ENCODE assay signal across 9 mouse cellular contexts in the genomic region with DNA sequence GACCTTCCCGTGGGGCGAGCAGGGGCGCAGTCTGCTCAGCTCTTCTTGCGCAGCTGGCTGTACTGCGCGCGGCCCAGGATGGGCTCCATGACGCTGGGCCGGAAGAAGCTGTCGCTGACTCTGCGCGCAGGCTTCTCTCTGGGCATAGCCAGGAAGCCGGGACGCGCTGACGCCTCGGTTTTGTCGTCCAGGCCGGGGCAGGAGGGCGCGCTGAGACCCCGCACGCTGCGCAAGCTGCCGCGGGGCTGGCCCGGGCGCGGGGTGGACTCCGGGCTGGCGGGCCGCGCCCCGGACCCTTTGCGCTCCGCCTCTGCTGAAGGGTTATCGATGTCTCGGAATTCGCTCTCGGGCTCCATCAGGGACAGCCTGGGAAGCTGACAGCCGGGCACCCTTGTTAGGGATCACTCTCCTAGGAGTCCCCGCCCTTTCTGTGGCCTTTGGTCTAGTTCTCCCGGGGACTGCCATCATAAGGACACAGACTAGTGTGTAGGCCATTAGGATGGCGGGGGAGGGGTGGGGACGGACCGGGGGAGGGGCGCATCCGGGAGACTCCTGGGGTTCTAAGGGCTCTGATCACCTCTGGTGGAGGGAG. TPM values are rescaled to one million over a fixed set of nuclear protein-coding genes. Genes with fewer than 3 reads are reported as not detected.
DNase-seq lines count a peak whose midpoint lies in the region; ATAC-seq lines count a peak whose summit lies in the region.
"Had no signal": no experiment of that assay in that cellular context is flagged by ENCODE, and none has a peak within 500 bp of the region (broad histone marks: within the 10 kb centered on the region; RNA-seq: fewer than 3 reads in every experiment).

No protein-coding gene starts in this region.

- intact Hi-C loops in heart, postnatal 25 days (cut with DNase I) = no loop called here
- intact Hi-C loops in left cerebral cortex, postnatal 14 days (cut with DNase I) = loop anchor here (5.0 to 10.0 kb wide), 2 partner anchors 59 to 227 kb away; a partner anchor contains a TSS

- H3K27ac ChIP-seq in forebrain, embryonic 11.5 days (ENCODE audit: low read depth, low read length) = no peak overlapping the region

- H3K9ac ChIP-seq in forebrain, embryonic 11.5 days (ENCODE audit: low read length) = peak overlapping the region; percentile 68

- peak; percentile 42 for DNase-seq in right cerebral cortex, adult 18-20 months
- no peak for DNase-seq in right cerebral cortex, postnatal 36 days (ENCODE audit: low spot score in 2 of 2)
- DNase-seq in forebrain, embryonic 11.5 days (ENCODE audit: low spot score) = peak; percentile 73
- peak; percentile 37 for DNase-seq in heart, postnatal 25 days (ENCODE audit: low spot score)
- DNase-seq in left cerebral cortex, postnatal 14 days (ENCODE audit: low spot score in 2 of 2) = peak; percentile 46 to 47
- peak; percentile 63 to 79 for DNase-seq in lung, postnatal 4 days
- peak; percentile 27 for DNase-seq in retina, postnatal 7 days (ENCODE audit: low read depth, low spot score)
- DNase-seq in cerebellum, adult 9-10 months = no peak

- H3K9me3 ChIP-seq in forebrain, embryonic 11.5 days (ENCODE audit: control insufficient read depth, low read length) = no peaks in the 10 kb centered on the region

- H3K4me2 ChIP-seq in forebrain, embryonic 11.5 days (ENCODE audit: low read depth, low read length, severe bottlenecking) = peak overlapping the region; percentile 82

- H3K27me3 ChIP-seq in forebrain, embryonic 11.5 days (ENCODE audit: control insufficient read depth, insufficient read depth, low read length) = peaks cover 20% of the 10 kb centered on the region

- peaks cover 3% of the 10 kb centered on the region; the same call in 1 of the 2 replicates for H3K4me1 ChIP-seq in forebrain, embryonic 11.5 days (replicated peaks; ENCODE audit: control insufficient read depth, insufficient read depth, low read length)

- under 1% methylated on average over 48 of the region's 48 CpGs for WGBS in forebrain, embryonic 11.5 days

- H3K36me3 ChIP-seq in forebrain, embryonic 11.5 days (ENCODE audit: control insufficient read depth, insufficient read depth, low read length) = no peaks in the 10 kb centered on the region

- peak overlapping the region; percentile 54 for H3K4me3 ChIP-seq in forebrain, embryonic 11.5 days (ENCODE audit: low read depth, low read length)

- peak; percentile 53; the same call in 1 of the 2 replicates for ATAC-seq in forebrain, embryonic 11.5 days (replicated peaks; ENCODE audit: low FRiP score)

RNA-seq across cellular contexts. Expression of a gene that starts 6.0 kb away (rescaled TPM):
- 7.3 and 8.7 TPM in 2 replicates for polyA plus RNA-seq in forebrain, embryonic 11.5 days (2014; fragmentation: Nextera tagmentation; extraction: Ambion mirVana)
- 1 to 10 TPM; 1.7 to 1.8 TPM for total RNA-seq in heart, postnatal 25 days (2021)
- total RNA-seq in left cerebral cortex, postnatal 14 days (2021) = 1 to 10 TPM; 1.9 to 2.4 TPM

RNA-seq across cellular contexts. Expression of a gene that starts 11.2 kb away (rescaled TPM):
- 0.07 TPM in 1 of 2 replicates, not detected in the other for polyA plus RNA-seq in forebrain, embryonic 11.5 days (2014; fragmentation: Nextera tagmentation; extraction: Ambion mirVana)
- total RNA-seq in heart, postnatal 25 days (2021) = 10 to 100 TPM in 1 of 2 experiments, 1 to 10 TPM in 1; 5.2 to 10.6 TPM
- not detected for total RNA-seq in left cerebral cortex, postnatal 14 days (2021)
- total RNA-seq: left cerebral cortex, postnatal 10 days had no signal

RNA-seq across cellular contexts. Expression of a gene that starts 21.4 kb away (rescaled TPM):
- polyA plus RNA-seq in forebrain, embryonic 11.5 days (2014; fragmentation: Nextera tagmentation; extraction: Ambion mirVana) = 7.6 and 8.7 TPM in 2 replicates
- 10 to 100 TPM; 13.2 to 15.2 TPM for total RNA-seq in heart, postnatal 25 days (2021)
- 1 to 10 TPM; 8.2 to 8.7 TPM for total RNA-seq in left cerebral cortex, postnatal 14 days (2021)

RNA-seq across cellular contexts. Expression of a gene that starts 21.5 kb away (rescaled TPM):
- 0.21 and 0.37 TPM in 2 replicates for polyA plus RNA-seq in forebrain, embryonic 11.5 days (2014; fragmentation: Nextera tagmentation; extraction: Ambion mirVana)
- total RNA-seq in heart, postnatal 25 days (2021) = under 1 TPM in 1 of 2 experiments, not detected in 1; 0.21 TPM
- total RNA-seq in left cerebral cortex, postnatal 14 days (2021) = not detected

Comparison
In these comparisons a context has a peak if more than half of its experiments do, and no peak if none do; other contexts are left out.
1. DNase-seq: peak in right cerebral cortex, adult 18-20 months (single experiment), forebrain, embryonic 11.5 days (single experiment), heart, postnatal 25 days (single experiment), left cerebral cortex, postnatal 14 days (2 of 2), lung, postnatal 4 days (2 of 2) and retina, postnatal 7 days (single experiment); none in right cerebral cortex, postnatal 36 days (0 of 2) and cerebellum, adult 9-10 months (single experiment).
2. RNA of a gene that starts 11.2 kb away (total RNA-seq): 5.2 to 10.6 TPM in heart, postnatal 25 days; not detected in left cerebral cortex, postnatal 14 days; every median in the first group is over 4 times any median in the second.